Comparison of ENCODE assay signal across 22 mouse cellular contexts in genomic region chr2:154902111-154902510, GRCm38 (mm10). TPM values are rescaled to one million over a fixed set of nuclear protein-coding genes. Genes with fewer than 3 reads are reported as not detected.
A peak's percentile ranks its signal among the peaks of the same experiment; 100 is the strongest.
DNase-seq lines count a peak whose midpoint lies in the region; ATAC-seq and TF ChIP-seq lines count a peak whose summit lies in the region.
"Had no signal": no experiment of that assay in that cellular context is flagged by ENCODE, and none has a peak within 500 bp of the region (broad histone marks: within the 10 kb centered on the region; RNA-seq: fewer than 3 reads in every experiment).

No protein-coding gene starts in this region.

- no peak overlapping the region for H3K4me3 ChIP-seq in ES-E14 (ENCODE audit: insufficient read depth in 1 of 2, low read depth in 1 of 2, low read length in 2 of 2, poor library complexity in 1 of 2, severe bottlenecking in 1 of 2)
- H3K4me3 ChIP-seq in hindbrain, embryonic 10.5 days: no peak overlapping the region
- H3K4me3 ChIP-seq in lung, adult 2 months (replicated peaks; ENCODE audit: extremely low read depth, low read depth, low read length): no peak overlapping the region
- no peak overlapping the region for H3K4me3 ChIP-seq in hindbrain, embryonic 14.5 days (replicated peaks; ENCODE audit: low read length)
- H3K4me3 ChIP-seq: forebrain, embryonic 15.5 days; gastrocnemius, adult 2 months; heart, embryonic 12.5 days; heart, embryonic 15.5 days; hindbrain, embryonic 15.5 days had no signal

- ATAC-seq in hindbrain, embryonic 14.5 days (ENCODE audit: low FRiP score): no peak
- ATAC-seq: forebrain, embryonic 15.5 days; intestine, postnatal 0 days had no signal

- TF ChIP-seq CTCF in lung, adult 2 months (IDR thresholded peaks at IDR 0.05; ENCODE audit: insufficient read depth, low read length): no peak

- WGBS in hindbrain, embryonic 10.5 days: 91% methylated on average over 3 of the region's 3 CpGs
- 63% methylated on average over 3 of the region's 3 CpGs for WGBS in lung, adult 2 months
- WGBS in hindbrain, embryonic 14.5 days: 93% methylated on average over 3 of the region's 3 CpGs

- peaks cover 5 to 12% of the 10 kb centered on the region in 2 experiments; a peak in 3 of 4 replicates for H3K4me1 ChIP-seq in ES-E14 (ENCODE audit: control insufficient read depth in 2 of 2, insufficient read depth in 2 of 2, low read length in 2 of 2, poor library complexity in 1 of 2)
- H3K4me1 ChIP-seq in hindbrain, embryonic 10.5 days (replicated peaks): no peaks in the 10 kb centered on the region
- H3K4me1 ChIP-seq in lung, adult 2 months (ENCODE audit: control insufficient read depth, insufficient read depth, low read length): no peaks in the 10 kb centered on the region
- no peaks in the 10 kb centered on the region for H3K4me1 ChIP-seq in hindbrain, embryonic 14.5 days (replicated peaks; ENCODE audit: control insufficient read depth, insufficient read depth, low read length)
- H3K4me1 ChIP-seq: forebrain, embryonic 15.5 days; heart, embryonic 12.5 days; heart, embryonic 15.5 days; hindbrain, embryonic 15.5 days had no signal

- H3K9ac ChIP-seq in ES-E14 (ENCODE audit: insufficient read depth, low read depth, low read length, poor library complexity, severe bottlenecking): no peak overlapping the region
- H3K9ac ChIP-seq in hindbrain, embryonic 14.5 days: no peak overlapping the region
- H3K9ac ChIP-seq: forebrain, embryonic 15.5 days; heart, embryonic 12.5 days; heart, embryonic 15.5 days; hindbrain, embryonic 15.5 days had no signal

- no peaks in the 10 kb centered on the region for H3K9me3 ChIP-seq in ES-E14 (ENCODE audit: control insufficient read depth, insufficient read depth, low read depth, low read length)
- H3K9me3 ChIP-seq in hindbrain, embryonic 10.5 days: no peaks in the 10 kb centered on the region
- H3K9me3 ChIP-seq in hindbrain, embryonic 14.5 days (ENCODE audit: control insufficient read depth, low read length): no peaks in the 10 kb centered on the region
- H3K9me3 ChIP-seq: forebrain, embryonic 15.5 days; heart, embryonic 12.5 days; heart, embryonic 15.5 days; hindbrain, embryonic 15.5 days had no signal

- DNase-seq in 3134 (ENCODE audit: extremely low read depth, insufficient read length, low spot score) (peak; percentile 19), 416B (ENCODE audit: low read depth) (peak; percentile 53), ES-E14 (ENCODE audit: low read depth, low spot score) (no peak)
- peak; percentile 25 for DNase-seq in fibroblast of lung, adult 2 months (ENCODE audit: low read depth)
- DNase-seq in hindbrain, embryonic 10.5 days (ENCODE audit: low spot score): no peak
- DNase-seq in lung, adult 2 months: no peak
- no peak for DNase-seq in right cerebral cortex, postnatal 14 days
- DNase-seq in hindbrain, embryonic 14.5 days (ENCODE audit: low spot score): no peak
- DNase-seq: cerebellum, adult 18-20 months; cerebellum, adult 9-10 months; cerebellum, postnatal 14 days; gastrocnemius, adult 2 months; gastrocnemius, postnatal 14 days; heart, adult 18-20 months; heart, postnatal 10 days; heart, postnatal 36 days; kidney, adult 2 months had no signal

- no peak for TF ChIP-seq POLR2A in lung, adult 2 months (IDR thresholded peaks at IDR 0.05; ENCODE audit: borderline replicate concordance, extremely low read depth, low read depth, low read length)

- H3K27me3 ChIP-seq in hindbrain, embryonic 10.5 days (ENCODE audit: insufficient read depth, poor library complexity, severe bottlenecking): no peaks in the 10 kb centered on the region
- H3K27me3 ChIP-seq in hindbrain, embryonic 14.5 days (ENCODE audit: control insufficient read depth, insufficient read depth, low read length): no peaks in the 10 kb centered on the region
- H3K27me3 ChIP-seq: forebrain, embryonic 15.5 days; heart, embryonic 15.5 days; hindbrain, embryonic 15.5 days had no signal

- in situ Hi-C loops in ES-E14 (cut with MboI; ENCODE audit: low sequenced_read_pairs in 2 of 2, unreplicated experiment in 2 of 2): no loop called here

- peak overlapping the region; percentile 49; the same call in 1 of the 2 replicates for H3K27ac ChIP-seq in ES-E14 (ENCODE audit: insufficient read depth, low read depth, low read length, poor library complexity, severe bottlenecking)
- H3K27ac ChIP-seq in hindbrain, embryonic 10.5 days: no peak overlapping the region
- H3K27ac ChIP-seq in hindbrain, embryonic 14.5 days: no peak overlapping the region
- H3K27ac ChIP-seq: forebrain, embryonic 15.5 days; gastrocnemius, adult 2 months; heart, embryonic 15.5 days; hindbrain, embryonic 15.5 days had no signal

- H3K4me2 ChIP-seq in hindbrain, embryonic 14.5 days (replicated peaks): no peak overlapping the region
- H3K4me2 ChIP-seq: forebrain, embryonic 15.5 days; heart, embryonic 12.5 days; heart, embryonic 15.5 days; hindbrain, embryonic 15.5 days had no signal

- no peaks in the 10 kb centered on the region for H3K36me3 ChIP-seq in ES-E14 (ENCODE audit: control insufficient read depth, insufficient read depth, low read length, poor library complexity, severe bottlenecking)
- no peaks in the 10 kb centered on the region for H3K36me3 ChIP-seq in hindbrain, embryonic 10.5 days
- no peaks in the 10 kb centered on the region for H3K36me3 ChIP-seq in hindbrain, embryonic 14.5 days (replicated peaks; ENCODE audit: control insufficient read depth, insufficient read depth)
- H3K36me3 ChIP-seq: forebrain, embryonic 15.5 days; heart, embryonic 12.5 days; heart, embryonic 15.5 days; hindbrain, embryonic 15.5 days had no signal

TF ChIP-seq in ES-E14, 5 proteins besides CTCF, POLR2A, EP300 and RAD21:
- TF ChIP-seq CHD2 (IDR thresholded peaks at IDR 0.05; ENCODE audit: low read depth, low read length): no peak
- TF ChIP-seq ZNF384 (IDR thresholded peaks at IDR 0.05; ENCODE audit: low read depth, low read length): no peak
- no peak for TF ChIP-seq HCFC1 (IDR thresholded peaks at IDR 0.05; ENCODE audit: borderline replicate concordance, insufficient read depth, low read length)
- TF ChIP-seq ZC3H11A (IDR thresholded peaks at IDR 0.05; ENCODE audit: borderline replicate concordance, low read depth, low read length): no peak
TF ChIP-seq in ES-E14: peak in this region for 0.

RNA-seq across cellular contexts. Expression of gene Eif2s2, which starts 9.4 kb away (rescaled TPM):
- total RNA-seq in ES-E14 (2012; rRNA removed): 140 and 229 TPM in 2 replicates
- 74.1 and 109 TPM in 2 replicates for polyA plus RNA-seq in hindbrain, embryonic 10.5 days (2016; fragmentation: Nextera tagmentation; extraction: Ambion mirVana)
- 4.8 and 9.0 TPM in 2 replicates for polyA plus RNA-seq in lung, adult 2 months (2012; rRNA removed)
- 72.7 and 74.2 TPM in 2 replicates for polyA plus RNA-seq in hindbrain, embryonic 14.5 days (2014; fragmentation: Nextera tagmentation; extraction: Ambion mirVana)

Comparison
In these comparisons a context has a peak if more than half of its experiments do, and no peak if none do; other contexts are left out.
1. DNase-seq: peak in 3134 (single experiment), 416B (single experiment) and fibroblast of lung, adult 2 months (single experiment); none in ES-E14 (single experiment), hindbrain, embryonic 10.5 days (single experiment), lung, adult 2 months (single experiment), right cerebral cortex, postnatal 14 days (single experiment) and hindbrain, embryonic 14.5 days (single experiment).